Mouse (Mus musculus) T-helper 17 cell (primary cell): ENCODE data around the gene Krt87.

Experiments
- in situ Hi-C, 2 experiments: fragments of 300-600 bp; cut with MboI, MseI; formaldehyde crosslinking; loops; 1 replicate in 1 of 2; 2 replicates in 1 of 2; pipeline ENCODE4 v1.15.1; 2025; ENCODE audit warnings: high pct_unique_total_duplicates in 2 of 2

Krt87 gene

DNA sequence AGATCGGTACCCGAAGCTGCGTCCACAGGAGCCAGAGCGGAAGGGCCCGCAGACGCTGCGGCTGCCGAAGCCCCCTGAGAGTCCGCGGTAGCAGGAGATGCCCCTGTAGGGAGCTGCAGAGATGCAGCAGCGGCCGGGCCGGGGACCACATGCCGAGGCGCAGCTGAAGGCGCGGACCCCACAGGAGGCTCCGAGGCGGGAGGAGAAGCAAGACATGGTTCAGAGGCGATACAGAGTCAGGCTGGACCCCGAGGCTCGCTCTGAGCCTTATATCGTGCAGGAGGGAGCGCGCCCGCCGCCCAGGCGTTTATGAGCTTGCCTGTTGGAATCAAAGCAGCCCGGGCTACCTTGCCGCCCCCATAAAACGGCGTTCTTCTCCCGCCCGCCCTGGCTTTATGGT lies at the start of gene Krt87:
TSS of gene Krt87 (minus strand) at position 250 of the 400 bp plus-strand sequence.
- in situ Hi-C loops, result no loop called here

DNA sequence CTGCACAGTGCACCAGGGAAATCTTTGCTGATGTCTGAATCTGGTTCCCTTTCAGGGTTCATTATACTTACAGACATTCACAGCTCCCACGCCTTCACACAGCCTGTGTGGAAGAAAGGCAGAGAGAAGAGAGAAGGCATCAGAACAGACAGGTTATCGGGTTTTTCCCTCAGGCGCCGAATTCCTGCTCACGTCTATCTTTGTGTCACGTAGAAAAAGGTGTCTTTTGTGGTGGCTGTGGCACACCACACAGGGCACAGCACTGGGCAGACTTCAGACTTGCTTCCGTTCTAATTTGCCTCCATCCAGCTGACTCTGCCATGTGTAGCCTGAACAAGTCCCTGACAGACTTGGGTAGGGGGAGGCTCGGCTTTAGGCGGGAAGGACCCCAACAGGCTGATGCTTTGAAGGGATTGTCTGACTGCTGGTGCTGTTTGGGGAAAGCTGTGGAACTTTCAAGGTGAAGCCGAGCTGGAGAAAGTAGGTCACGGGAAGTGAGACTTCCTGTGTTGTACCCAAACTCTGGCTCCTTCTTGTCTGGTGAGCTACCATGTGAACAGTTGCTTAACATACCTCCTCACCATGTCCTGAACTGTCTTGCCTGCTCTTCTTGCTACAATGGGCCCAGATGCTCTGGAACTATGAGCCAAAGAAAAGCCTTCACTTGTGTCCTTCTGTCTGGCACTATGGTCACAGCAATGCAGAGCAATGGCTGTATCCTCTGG lies 47.5 kb upstream of the Krt87 start:
- in situ Hi-C loops, result no loop called here

DNA sequence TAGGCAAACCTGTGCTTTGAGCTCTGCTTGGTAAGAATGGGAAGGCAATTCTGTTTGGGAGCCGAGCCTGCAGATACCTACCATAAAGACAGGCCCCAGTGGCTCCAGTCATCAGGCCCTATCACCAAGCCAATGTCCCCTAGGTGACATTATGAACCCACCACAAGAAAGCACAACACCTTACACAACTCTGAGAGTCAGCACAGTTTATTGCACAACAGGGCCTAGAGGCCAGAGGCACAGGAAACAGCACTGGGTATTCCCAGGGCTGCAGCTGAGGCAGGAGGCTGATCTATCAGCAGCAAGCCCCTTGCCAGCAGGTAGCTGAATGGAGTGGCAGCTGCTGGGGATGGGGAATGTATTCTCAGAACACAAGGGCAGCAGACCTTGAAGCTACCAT lies 46.3 kb upstream of the Krt87 start:
- in situ Hi-C loops, result no loop called here

- in situ Hi-C loops, result no loop called here
Observed at GRCm38 (mm10) chr15:101483646-101484045, 45.0 kb upstream of the Krt87 start.

- in situ Hi-C loops, result no loop called here
Observed at GRCm38 (mm10) chr15:101482056-101482455, 43.5 kb upstream of the Krt87 start.

GRCm38 (mm10) chr15:101479666-101480060 lies 41.1 kb upstream of the Krt87 start:
- in situ Hi-C loops, result loop anchor here in 1 of 2 experiments (10.0 kb wide), 1 partner anchor 665 kb away; no protein-coding TSS in a partner anchor

DNA sequence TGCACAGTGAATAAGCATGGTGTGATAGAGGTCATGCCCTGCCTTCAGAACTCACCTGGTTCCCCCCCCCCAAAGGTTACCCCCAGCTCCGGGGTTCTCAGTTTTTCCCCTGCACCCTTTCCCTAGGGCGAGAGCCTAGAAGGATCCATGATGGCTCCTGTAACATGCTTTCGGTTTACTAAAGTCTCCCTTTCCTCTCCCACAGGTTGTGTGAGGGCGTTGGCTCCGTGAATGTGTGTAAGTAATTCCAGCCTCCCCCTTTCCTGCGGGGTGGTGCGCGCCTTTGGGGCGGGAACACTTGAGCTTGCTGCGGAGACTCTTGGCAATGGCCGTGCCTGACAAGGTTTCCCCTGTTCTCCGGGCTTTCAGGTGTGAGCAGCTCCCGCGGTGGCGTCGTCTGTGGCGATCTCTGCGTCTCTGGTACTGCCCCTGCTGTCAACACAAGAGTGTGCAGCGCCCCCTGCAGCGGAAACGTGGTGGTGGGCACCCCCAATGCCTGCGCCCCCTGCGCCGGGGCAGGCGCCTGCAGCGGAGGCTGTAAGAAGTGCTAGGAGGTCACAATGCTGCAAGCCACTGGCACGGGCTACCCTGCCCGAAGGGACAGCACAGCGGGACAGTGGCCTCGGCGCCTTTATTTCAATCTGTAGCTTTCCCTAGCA lies 40.5 kb upstream of the Krt87 start:
- in situ Hi-C loops, result loop anchor here in 1 of 2 experiments (10.0 kb wide), 1 partner anchor 664 kb away; no protein-coding TSS in a partner anchor

- in situ Hi-C loops, result loop anchor here in 1 of 2 experiments (10.0 kb wide), 1 partner anchor 658 kb away; no protein-coding TSS in a partner anchor
Observed at GRCm38 (mm10) chr15:101472952-101473528, 34.4 kb upstream of the Krt87 start, which contains the start of gene Krt86. Gene Krt86 (plus strand): TSS chr15:101473478.

GRCm38 (mm10) chr15:101469093-101469492 lies 30.5 kb upstream of the Krt87 start:
- in situ Hi-C loops, result no loop called here

- in situ Hi-C loops, result no loop called here
Observed at GRCm38 (mm10) chr15:101463651-101464050, 25.0 kb upstream of the Krt87 start, which contains the start of gene Krt81. Gene Krt81 (minus strand): TSS chr15:101463751.

- in situ Hi-C loops, result no loop called here
Observed at GRCm38 (mm10) chr15:101459283-101459682, 20.7 kb upstream of the Krt87 start.

- in situ Hi-C loops, result no loop called here
Observed at GRCm38 (mm10) chr15:101458361-101458930, 19.8 kb upstream of the Krt87 start.

GRCm38 (mm10) chr15:101455891-101456290 lies 17.3 kb upstream of the Krt87 start:
- in situ Hi-C loops, result no loop called here

DNA sequence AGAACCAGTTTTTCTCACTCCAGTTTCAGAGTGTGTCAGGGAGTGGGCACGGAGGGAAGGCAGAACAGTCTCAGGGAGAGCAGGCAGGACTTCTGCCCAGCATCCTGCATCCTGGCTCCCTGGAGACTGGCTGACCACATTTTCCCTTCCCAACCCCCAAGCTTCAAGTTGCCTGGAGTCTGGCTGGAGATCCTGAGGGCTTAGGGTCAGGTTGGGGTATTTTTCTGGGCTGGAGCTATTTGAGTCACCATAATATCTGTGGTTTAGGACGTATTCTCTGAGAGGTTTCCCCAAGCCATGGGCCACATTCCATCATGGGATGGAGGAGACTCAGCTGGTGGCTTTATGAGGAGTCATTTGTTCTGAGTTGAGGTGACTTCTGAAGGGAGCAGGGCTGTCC lies 16.7 kb upstream of the Krt87 start:
- in situ Hi-C loops, result no loop called here

- in situ Hi-C loops, result no loop called here
Observed at GRCm38 (mm10) chr15:101454774-101455173, 16.2 kb upstream of the Krt87 start.

DNA sequence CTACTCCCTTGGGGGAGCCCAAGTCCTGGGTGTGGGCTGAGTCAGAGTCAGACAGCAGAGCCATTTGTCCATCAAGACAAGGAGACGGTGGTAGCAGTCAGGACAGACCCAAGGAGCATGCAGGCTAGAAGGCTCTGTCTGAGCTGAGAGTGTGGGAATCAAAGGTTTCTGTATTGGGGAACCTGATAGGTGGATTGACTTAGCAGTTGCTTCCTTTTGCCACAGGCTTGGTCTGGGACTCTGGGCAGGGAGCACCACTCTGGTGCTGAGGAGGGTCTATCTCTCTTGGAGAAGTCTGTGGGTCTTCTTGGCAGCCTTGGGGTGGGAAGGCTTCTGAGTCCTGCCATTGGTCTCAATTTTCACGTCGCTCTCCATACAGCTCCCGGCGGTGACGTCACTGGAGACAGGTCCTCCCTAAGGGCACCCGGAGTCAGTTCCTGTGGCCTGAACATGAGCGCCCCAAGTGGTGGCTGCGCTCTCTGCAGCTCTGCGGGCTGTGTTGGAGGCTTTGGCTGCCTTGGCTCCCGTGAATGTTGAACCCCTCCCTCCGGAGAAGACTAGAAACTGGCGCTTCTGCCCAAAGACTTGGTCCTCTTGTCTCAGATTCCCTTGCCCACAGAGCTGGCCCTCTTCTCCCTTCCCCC lies 14.6 kb upstream of the Krt87 start:
- in situ Hi-C loops, result no loop called here

GRCm38 (mm10) chr15:101447444-101447843 lies 8.8 kb upstream of the Krt87 start, which contains the start of gene Krt88:
Gene Krt88 (plus strand): TSS chr15:101447744.
- in situ Hi-C loops, result no loop called here

- in situ Hi-C loops, result no loop called here
Observed at GRCm38 (mm10) chr15:101446572-101446971, 8.0 kb upstream of the Krt87 start.

- in situ Hi-C loops, result no loop called here
Observed at GRCm38 (mm10) chr15:101440837-101441236, 2.2 kb upstream of the Krt87 start.

GRCm38 (mm10) chr15:101436611-101437010 lies 2.0 kb downstream of the Krt87 start:
- in situ Hi-C loops, result no loop called here

GRCm38 (mm10) chr15:101424914-101425313 lies 13.7 kb downstream of the Krt87 start:
- in situ Hi-C loops, result no loop called here
